Mouse (Mus musculus) ES-E14 (cell line): ENCODE measurements around the gene Crabp2. TPM values are rescaled to one million over a fixed set of nuclear protein-coding genes. Genes with fewer than 3 reads are reported as not detected.

Experiments
- DNase-seq: peaks from one replicate; pipeline ENCODE4 v3.0.0-alpha.2; 2013; ENCODE audit warnings: low read depth, low spot score
- H3K27ac ChIP-seq: 2 replicates; pipeline ENCODE4 v1.5.1; 2012; ENCODE audit warnings: low read depth, mild to moderate bottlenecking, low read length, moderate library complexity, mixed read lengths; ENCODE audit not compliant: poor library complexity, insufficient read depth, severe bottlenecking
- H3K36me3 ChIP-seq: 2 replicates; pipeline ENCODE4 v1.6.1; 2012; ENCODE audit warnings: mild to moderate bottlenecking, low read length, moderate library complexity, mixed read lengths; ENCODE audit not compliant: control insufficient read depth, poor library complexity, insufficient read depth, severe bottlenecking
- H3K4me1 ChIP-seq, 2 experiments: fragments of 150-350 bp in 1 of 2; sonication (generic) in 1 of 2; 2 replicates each; pipeline ENCODE4 v1.6.1; 2012; ENCODE audit warnings: low read length in 2 of 2, mild to moderate bottlenecking in 1 of 2, mixed read lengths in 1 of 2; ENCODE audit not compliant: control insufficient read depth in 2 of 2, insufficient read depth in 2 of 2, poor library complexity in 1 of 2
- H3K4me3 ChIP-seq, 2 experiments: fragments of 150-350 bp in 1 of 2; sonication (generic) in 1 of 2; 2 replicates each; pipeline ENCODE4 v1.5.1; 2012; ENCODE audit warnings: low read length in 2 of 2, low read depth in 1 of 2, mild to moderate bottlenecking in 1 of 2, mixed read lengths in 1 of 2; ENCODE audit not compliant: insufficient read depth in 1 of 2, poor library complexity in 1 of 2, severe bottlenecking in 1 of 2
- H3K9ac ChIP-seq: 2 replicates; pipeline ENCODE4 v1.6.1; 2012; ENCODE audit warnings: low read depth, mild to moderate bottlenecking, low read length, mixed read lengths; ENCODE audit not compliant: poor library complexity, insufficient read depth, severe bottlenecking
- H3K9me3 ChIP-seq: fragments of 150-350 bp; sonication (generic); 2 replicates; pipeline ENCODE4 v1.6.1; 2012; ENCODE audit warnings: low read depth, mild to moderate bottlenecking, low read length; ENCODE audit not compliant: control insufficient read depth, insufficient read depth
- CHD2 ChIP-seq: IDR thresholded peaks from 2 replicates; pipeline ENCODE4 v1.6.1; 2014; ENCODE audit warnings: mild to moderate bottlenecking, low read depth, low read length, inconsistent platforms
- HCFC1 ChIP-seq: IDR thresholded peaks from 2 replicates; pipeline ENCODE4 v1.6.1; 2012; ENCODE audit warnings: low read length, inconsistent platforms, borderline replicate concordance; ENCODE audit not compliant: insufficient read depth
- MAFK ChIP-seq: IDR thresholded peaks from 2 replicates; pipeline ENCODE4 v1.6.1; 2014; ENCODE audit warnings: mild to moderate bottlenecking, low read depth, low read length, inconsistent platforms; ENCODE audit not compliant: insufficient read depth
- ZC3H11A ChIP-seq: IDR thresholded peaks from 2 replicates; pipeline ENCODE4 v1.6.1; 2012; ENCODE audit warnings: low read depth, mild to moderate bottlenecking, inconsistent platforms, low read length, borderline replicate concordance
- ZNF384 ChIP-seq: IDR thresholded peaks from 2 replicates; pipeline ENCODE4 v1.6.1; 2012; ENCODE audit warnings: low read depth, low read length, inconsistent platforms
- in situ Hi-C, 2 experiments: fragments of 600-800 bp; cut with MboI; formaldehyde crosslinking; loops; one replicate each; pipeline ENCODE4 v1.15.1; 2025; ENCODE audit warnings: low sequenced_read_pairs in 2 of 2, inconsistent platforms in 1 of 2; ENCODE audit not compliant: unreplicated experiment in 2 of 2
- total RNA-seq: library from RNA; depleted of rRNA; stranded (reverse); fragments of 300-350 nt; gene quantifications from 2 replicates; pipeline ENCODE4 v1.2.3, GENCODE M21; 2012

Crabp2 gene
- total RNA-seq, 1 experiment, result 19.7 TPM

DNA sequence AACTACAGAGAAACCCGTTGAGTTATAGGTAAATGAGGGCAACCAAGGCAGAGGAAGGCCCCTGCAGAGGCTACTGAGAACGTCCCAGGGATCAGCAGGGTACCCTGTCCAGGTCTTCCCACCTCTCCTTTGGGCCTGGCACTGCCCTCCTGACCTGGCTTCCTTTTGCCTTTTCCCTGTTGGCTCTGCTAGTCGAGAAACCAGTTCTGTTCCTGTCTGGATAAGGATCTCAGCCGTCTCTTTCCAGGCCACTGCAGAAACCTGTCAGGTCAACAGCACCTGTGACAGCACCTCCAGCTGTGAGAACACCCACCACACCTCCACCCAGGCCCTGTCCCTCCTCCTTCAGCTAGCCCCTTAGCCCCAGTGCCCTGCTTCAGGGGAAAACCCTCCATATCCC is 10.0 kb downstream of the Crabp2 start:
- Histone ChIP-seq H3K9me3 (no peaks in the 10 kb centered on the region), H3K4me3 (no peak overlapping the region), H3K9ac (no peak overlapping the region), H3K4me1 (peaks cover 4 to 6% of the 10 kb centered on the region in 2 experiments; a peak in 2 of 4 replicates), H3K36me3 (no peaks in the 10 kb centered on the region), H3K27ac (no peak overlapping the region)
- in situ Hi-C loops, result no loop called here
- TF ChIP-seq CHD2, result no peak
- TF ChIP-seq ZNF384, result no peak
- no peak for TF ChIP-seq MAFK
- no peak for TF ChIP-seq HCFC1
- TF ChIP-seq ZC3H11A, result no peak
- no peak for DNase-seq

DNA sequence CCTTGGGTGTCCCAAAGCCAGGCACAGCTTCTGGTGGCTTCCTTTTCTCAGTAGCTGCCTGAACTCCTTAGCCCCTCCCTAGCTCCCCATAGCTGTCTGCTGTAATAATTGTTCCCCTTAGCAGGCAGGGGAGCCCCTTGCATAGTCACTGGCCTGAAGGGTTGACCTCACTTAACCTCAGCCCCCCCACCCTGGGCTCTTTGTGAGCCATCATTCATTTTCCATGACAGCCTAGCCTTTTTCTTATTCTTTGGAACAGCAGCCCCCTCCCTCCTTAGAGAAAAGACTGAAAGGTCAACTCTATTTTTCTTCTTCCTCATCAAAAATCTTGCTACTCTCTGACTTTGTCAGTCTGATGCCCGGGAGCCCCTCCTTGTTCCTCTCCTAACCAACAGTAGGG is 10.5 kb downstream of the Crabp2 start:
- Histone ChIP-seq H3K27ac (no peak overlapping the region), H3K4me3 (no peak overlapping the region), H3K4me1 (peaks cover 4 to 6% of the 10 kb centered on the region in 2 experiments; a peak in 2 of 4 replicates), H3K9ac (no peak overlapping the region), H3K9me3 (no peaks in the 10 kb centered on the region), H3K36me3 (no peaks in the 10 kb centered on the region)
- DNase-seq, result no peak
- no peak for TF ChIP-seq CHD2
- TF ChIP-seq HCFC1, result no peak
- TF ChIP-seq ZC3H11A, result no peak
- no peak for TF ChIP-seq ZNF384
- TF ChIP-seq MAFK, result no peak
- in situ Hi-C loops, result no loop called here

DNA sequence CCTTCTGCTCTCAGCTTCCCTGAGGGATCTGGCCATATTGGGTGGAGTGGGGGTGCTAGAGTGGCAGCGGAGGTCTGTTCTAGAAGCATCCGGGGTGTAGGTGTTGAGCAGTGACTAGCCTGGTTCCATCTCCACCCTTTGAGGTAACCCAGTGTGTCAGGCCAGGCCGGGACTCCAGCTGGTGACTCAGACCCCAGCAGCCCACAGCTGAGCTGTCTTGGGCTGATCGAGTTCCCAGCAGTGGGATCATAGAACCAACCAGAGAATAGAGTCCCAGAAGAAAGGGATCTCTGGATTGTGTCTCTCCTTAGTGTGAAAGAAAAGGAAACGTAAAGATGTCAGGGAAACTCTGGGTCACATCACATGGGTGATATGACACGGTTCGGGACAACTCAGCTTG is 10.9 kb downstream of the Crabp2 start:
- H3K4me3 ChIP-seq, result no peak overlapping the region
- DNase-seq, result no peak
- no peak overlapping the region for H3K27ac ChIP-seq
- H3K9ac ChIP-seq, result no peak overlapping the region
- no peaks in the 10 kb centered on the region for H3K36me3 ChIP-seq
- H3K4me1 ChIP-seq, result peaks cover 4 to 6% of the 10 kb centered on the region in 2 experiments; a peak in 2 of 4 replicates
- in situ Hi-C loops, result no loop called here
- TF ChIP-seq ZC3H11A (no peak), ZNF384 (no peak), MAFK (no peak)
- H3K9me3 ChIP-seq, result no peaks in the 10 kb centered on the region

DNA sequence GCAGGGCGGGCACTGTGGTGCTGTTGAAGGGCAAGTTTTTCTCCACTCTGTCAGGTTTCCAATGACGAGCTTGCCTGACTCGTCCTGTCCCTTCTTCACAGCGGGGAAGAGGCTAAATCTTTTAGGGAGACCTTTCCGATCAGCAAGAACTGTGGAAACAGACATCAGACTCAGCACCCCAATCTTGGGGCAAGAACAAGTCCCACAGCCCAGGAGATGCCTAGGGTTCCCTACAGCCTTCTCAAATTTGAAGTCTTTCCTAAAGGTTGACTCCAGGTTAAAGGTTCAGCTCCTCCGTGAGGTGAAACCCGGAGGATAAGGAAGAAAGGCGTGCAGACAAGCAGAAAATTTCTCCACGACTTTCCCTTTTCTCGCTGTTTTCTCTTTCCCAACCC is 11.7 kb downstream of the Crabp2 start:
- no peaks in the 10 kb centered on the region for H3K9me3 ChIP-seq
- no peaks in the 10 kb centered on the region for H3K36me3 ChIP-seq
- no peak for TF ChIP-seq MAFK
- no peak for TF ChIP-seq CHD2
- TF ChIP-seq ZC3H11A, result no peak
- no peak for TF ChIP-seq HCFC1
- no peak for TF ChIP-seq ZNF384
- in situ Hi-C loops, result no loop called here
- H3K9ac ChIP-seq, result no peak overlapping the region
- no peak for DNase-seq
- H3K4me3 ChIP-seq, result peak overlapping the region; percentile 58 to 62; a peak in 2 of 4 replicates
- no peak overlapping the region for H3K27ac ChIP-seq
- H3K4me1 ChIP-seq, result peaks cover 4 to 6% of the 10 kb centered on the region in 2 experiments; a peak in 2 of 4 replicates
